Mouse (Mus musculus): ENCODE measurements around the gene Hmbs.
"Not testable (repeated sequence)": the region's sequence is repeated elsewhere in the genome, so short reads cannot be mapped to it uniquely, and the experiment has no call there.

Gene Hmbs

GRCm38 (mm10) chr9:44343290-44343689 is 738 bp downstream of the Hmbs start:
- peak; percentile 40 for DNase-seq (ENCODE audit: low spot score)

DNA sequence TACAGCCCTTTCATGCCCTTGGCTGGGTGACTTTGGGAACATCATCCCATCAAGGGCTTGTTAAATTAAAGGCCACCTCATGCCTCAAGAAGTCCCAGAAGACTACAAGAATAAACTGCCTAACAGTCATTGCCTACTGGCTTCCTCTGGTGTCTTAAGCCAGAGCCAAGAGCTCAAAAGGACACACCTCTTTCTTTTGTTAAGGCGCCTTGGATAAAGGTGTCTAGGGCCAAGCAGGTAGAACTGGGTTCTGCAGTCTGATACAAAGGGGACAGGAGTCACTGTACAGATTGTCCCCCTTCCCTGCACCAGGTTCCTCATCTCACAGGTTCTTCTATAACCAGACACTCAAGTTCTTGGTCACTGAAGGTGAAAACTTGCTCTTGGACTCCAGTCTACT is 1.4 kb downstream of the Hmbs start:
- DNase-seq (ENCODE audit: low spot score) = no peak

GRCm38 (mm10) chr9:44342173-44342572 is 1.9 kb downstream of the Hmbs start:
- DNase-seq (ENCODE audit: low spot score) = no peak

GRCm38 (mm10) chr9:44341487-44341886 is 2.5 kb downstream of the Hmbs start:
- DNase-seq (ENCODE audit: low spot score) = no peak

GRCm38 (mm10) chr9:44338574-44338973 is 5.5 kb downstream of the Hmbs start:
- no peak for DNase-seq (ENCODE audit: low spot score)

GRCm38 (mm10) chr9:44337436-44338169 is 6.4 kb downstream of the Hmbs start:
- DNase-seq (ENCODE audit: low spot score) = no peak

GRCm38 (mm10) chr9:44336964-44337363 is 7.1 kb downstream of the Hmbs start:
- DNase-seq (ENCODE audit: low spot score) = no peak

DNA sequence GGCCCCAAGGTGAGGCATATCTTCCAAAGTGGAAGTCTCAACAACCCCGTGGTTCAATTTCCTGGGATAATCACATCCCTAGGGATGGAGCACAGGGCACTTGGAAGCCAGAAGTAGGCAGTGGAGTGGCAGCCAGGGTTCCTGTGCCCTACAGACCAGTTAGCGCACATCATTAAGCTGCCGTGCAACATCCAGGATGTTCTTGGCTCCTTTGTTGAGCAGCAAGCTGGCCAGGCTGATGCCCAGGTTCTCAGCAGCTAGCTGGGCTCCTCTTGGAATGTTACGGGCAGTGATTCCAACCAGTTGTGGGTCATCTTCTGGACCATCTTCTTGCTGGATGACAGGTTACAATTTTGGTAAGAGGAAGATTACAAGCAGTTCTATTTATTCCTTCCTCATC is 7.5 kb downstream of the Hmbs start:
- DNase-seq (ENCODE audit: low spot score) = not testable (repeated sequence)

DNA sequence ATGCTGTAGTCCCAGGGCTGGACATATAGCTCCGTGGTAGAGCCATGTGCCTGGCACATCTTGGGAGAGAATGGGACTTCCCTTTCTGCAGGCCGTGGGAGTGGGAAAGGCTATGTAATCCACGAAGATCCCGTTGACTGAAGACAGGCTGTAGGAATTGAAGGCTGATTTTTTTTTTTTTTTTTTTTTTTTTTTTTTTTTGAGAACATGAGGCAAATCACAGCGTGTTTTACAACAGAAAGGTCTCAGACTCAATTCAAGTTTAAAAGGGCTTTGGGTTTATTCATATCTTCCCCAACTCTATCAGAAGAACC is 8.0 kb downstream of the Hmbs start:
- no peak for DNase-seq (ENCODE audit: low spot score)

DNA sequence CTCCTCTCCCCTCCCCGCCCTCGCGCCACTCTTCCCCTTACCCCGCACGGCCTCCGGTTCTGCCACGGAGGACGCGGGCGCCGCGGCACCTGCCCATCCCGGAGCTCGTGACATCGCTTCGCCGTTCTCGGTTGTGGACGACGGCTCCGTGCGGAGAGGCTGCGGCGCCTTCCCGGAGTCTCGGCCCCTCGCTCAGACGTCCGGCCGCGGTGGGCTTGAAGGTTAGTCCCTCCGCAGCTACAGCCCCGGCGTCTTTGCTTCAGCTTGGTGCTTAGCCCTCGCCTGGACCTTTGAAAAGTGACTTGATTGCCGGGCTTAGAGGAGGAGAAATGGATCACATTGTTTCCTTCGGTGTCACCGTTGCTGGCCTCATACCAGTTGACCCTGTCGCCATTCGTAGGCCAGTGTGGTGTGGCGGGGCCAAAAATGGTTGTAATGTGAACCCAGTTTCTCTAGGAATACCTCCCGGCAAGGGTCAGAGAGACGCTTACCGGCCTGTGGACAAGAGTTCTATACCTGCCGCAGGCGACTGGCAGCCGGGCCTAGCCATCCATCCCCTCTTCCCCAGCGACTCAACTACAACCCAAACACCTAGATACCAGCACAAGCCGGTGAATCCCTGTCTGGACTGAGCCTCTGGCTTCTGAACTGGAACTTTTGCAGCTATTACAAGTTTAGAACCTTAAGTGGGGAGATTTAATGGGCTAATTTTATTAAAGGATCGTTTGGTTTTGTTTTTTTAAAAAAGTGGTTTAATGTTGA is 8.5 kb downstream of the Hmbs start:
- peak; percentile 48 for DNase-seq (ENCODE audit: low spot score)

DNA sequence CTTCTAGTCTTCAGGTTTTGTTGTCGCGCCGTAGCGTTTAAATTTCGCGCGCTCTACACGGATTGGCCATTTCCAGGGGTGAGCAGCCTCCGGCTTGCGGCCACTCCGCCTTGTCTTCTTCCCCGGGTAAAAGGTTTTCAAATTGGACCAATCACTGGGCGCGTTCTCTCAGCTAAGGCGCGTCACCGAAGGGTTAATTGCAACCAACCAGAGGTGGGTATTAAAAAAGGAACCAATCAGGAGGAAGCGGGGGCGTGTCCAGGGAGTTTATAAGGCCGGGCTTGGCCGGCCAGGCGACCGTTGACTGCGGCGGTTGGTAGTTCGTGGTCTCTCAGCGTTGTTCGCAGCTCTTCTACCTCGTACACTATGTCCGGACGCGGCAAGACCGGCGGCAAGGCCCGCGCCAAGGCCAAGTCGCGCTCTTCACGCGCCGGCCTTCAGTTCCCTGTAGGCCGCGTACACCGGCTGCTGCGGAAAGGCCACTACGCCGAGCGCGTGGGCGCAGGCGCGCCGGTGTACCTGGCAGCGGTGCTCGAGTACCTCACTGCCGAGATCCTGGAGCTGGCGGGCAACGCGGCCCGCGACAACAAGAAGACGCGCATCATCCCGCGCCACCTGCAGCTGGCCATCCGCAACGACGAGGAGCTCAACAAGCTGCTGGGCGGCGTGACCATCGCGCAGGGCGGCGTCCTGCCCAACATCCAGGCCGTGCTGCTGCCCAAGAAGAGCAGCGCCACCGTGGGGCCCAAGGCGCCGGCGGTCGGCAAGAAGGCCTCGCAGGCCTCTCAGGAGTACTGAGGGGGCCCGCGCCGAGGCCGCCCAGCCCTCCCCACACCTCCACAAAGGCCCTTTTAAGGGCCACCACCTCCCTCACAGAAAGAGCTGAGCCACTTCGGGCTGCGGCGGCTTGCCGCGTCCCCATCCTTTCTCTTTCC is 9.4 kb downstream of the Hmbs start, which contains the start of gene H2afx:
TSS of gene H2afx (plus strand) at position 299 of the 935 bp plus-strand sequence.
- DNase-seq (ENCODE audit: low spot score) = peak; percentile 99

DNA sequence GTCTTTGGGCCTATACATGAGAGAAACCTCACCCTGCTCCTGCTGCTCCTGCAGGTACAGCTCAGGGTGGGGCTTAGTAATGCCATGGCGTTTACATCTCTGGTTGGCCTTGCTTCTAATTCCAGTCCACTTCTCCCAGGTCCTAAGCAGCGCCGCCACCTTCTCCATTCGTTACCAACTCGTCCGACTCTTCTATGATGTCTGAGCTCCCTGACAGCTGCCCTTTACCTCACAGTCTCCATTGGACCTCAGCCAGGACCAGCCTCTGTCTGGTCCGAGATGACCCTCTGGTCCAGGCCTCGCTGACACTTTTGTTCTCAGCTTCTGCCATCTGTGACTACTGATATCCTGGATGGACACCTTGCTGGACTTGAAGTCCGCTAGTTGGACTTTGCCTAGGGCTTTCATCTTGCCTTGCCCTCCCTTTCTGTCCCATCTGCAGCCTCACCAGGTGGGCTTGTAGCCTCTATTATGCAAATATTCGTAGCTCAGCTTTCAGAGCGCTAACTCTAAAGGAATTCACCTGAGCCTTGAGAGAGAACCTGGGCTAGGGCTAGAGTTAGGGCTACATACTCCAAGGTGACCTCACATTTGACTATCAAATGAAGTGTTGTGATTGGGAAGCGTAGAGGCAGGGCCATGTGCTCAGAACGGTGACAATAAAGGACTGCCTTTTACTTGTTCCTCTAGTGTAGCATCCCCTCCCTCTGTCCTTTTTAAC is 10.9 kb downstream of the Hmbs start:
- DNase-seq (ENCODE audit: low spot score) = no peak

GRCm38 (mm10) chr9:44330736-44331135 is 13.3 kb downstream of the Hmbs start:
- DNase-seq (ENCODE audit: low spot score) = no peak

DNA sequence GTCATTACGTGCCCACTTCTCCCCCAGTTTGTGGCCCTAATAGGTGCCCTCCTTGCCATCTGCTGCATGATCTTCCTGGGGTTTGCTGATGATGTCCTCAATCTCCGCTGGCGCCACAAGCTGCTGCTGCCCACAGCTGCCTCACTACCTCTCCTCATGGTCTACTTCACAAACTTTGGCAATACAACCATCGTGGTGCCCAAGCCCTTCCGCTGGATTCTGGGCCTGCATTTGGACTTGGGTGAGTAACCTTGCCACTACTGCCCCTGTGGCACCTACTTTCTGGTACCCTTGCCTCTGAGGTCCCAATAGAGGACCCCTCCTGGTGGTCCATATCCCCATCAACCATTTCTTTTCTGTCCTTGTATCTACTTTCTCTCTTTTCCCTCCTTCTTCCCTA is 16.1 kb downstream of the Hmbs start:
- DNase-seq (ENCODE audit: low spot score) = no peak

DNA sequence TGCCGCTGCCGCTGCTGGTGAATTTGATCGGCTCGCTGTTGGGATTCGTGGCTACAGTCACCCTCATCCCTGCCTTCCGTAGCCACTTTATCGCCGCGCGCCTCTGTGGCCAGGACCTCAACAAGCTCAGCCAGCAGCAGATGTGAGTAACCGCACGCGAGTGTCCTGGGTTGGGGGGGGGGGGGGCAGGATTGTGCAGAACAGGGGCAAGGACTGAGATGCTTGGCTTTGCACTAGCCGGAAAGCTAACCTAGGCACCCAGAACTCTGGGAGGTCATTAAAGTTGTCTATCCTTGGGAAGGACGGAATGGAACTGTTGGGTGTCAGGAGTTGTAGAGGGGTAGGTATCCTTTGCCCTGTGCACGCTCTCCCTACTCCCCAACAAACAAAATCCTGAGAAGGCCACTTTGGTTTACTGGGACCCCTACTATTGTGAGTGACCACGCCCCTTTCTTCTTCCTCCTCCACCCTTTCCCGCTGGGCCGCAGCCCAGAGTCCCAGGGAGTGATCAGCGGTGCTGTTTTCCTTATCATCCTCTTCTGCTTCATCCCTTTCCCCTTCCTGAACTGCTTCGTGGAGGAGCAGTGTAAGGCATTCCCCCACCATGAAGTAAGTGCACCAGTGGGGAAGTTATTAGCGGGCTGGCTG is 16.8 kb downstream of the Hmbs start:
- DNase-seq (ENCODE audit: low spot score) = no peak

DNA sequence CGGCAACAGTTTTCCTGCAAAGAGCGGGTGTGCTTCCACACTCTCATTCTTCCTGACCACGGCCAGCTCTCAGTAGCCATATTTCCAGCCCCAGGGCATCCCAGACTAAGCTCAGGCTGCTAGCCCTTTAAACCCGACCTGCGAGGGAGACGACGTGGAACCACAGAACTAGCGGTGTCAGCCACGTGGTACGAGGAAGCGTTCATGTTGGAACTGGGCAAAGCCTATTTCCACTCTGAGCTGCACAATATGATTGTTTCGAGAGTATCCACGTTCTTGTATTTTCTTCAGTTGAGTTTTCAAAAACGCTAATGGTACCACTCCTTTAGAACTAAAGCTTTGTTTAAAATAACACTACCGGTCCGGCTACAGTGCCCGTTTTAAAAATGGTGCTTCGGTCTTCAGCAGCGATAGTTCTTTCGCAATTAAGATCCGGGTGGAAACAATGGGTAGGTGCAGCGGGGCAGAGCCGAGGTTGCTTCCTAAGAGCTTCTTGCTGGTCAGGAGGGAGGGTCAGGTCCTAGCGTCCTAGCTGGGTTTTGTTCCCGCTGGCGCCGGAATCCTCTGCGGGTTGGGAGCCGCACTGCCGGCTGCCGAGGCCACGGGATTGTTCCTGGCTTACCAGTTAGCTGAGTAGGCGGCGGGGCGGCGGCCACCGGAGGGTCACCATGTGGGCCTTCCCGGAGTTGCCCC is 17.5 kb downstream of the Hmbs start:
- peak; percentile 89 for DNase-seq (ENCODE audit: low spot score)

DNA sequence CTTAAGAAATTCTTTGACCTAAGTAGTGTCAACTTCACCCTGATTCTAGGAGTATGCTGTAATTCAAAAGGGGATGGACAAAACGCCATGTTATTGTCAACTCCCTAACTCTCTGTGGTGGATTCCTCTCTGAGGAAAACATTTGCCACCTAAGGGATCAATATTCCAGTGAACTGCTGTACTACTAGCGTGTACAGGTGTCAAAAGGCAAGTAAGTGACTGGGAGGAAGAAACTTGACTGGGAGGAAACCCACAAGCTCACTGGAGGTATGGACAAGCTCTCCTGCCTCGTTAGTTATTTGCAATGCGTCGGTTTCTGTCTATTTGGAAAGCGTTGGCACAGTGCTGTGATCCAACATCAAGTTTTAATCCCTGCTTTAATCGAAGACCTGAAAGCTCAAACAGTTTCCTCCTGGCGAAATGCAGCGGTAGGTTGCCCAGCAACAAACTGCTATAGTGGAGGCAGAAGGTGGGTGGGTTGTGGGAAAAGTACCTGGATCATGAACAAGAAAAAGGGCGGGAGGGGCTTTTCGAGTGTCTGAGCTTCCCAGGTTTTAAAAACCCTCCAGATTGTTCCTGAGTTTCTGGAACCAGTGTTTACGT is 18.2 kb downstream of the Hmbs start, which contains the start of gene Dpagt1:
TSS of gene Dpagt1 (plus strand) at position 252 of the 603 bp plus-strand sequence.
- no peak for DNase-seq (ENCODE audit: low spot score)

- not testable (repeated sequence) for DNase-seq (ENCODE audit: low spot score)
These were observed 18.8 kb downstream of the Hmbs start for GRCm38 (mm10) chr9:44325032-44325767.

DNA sequence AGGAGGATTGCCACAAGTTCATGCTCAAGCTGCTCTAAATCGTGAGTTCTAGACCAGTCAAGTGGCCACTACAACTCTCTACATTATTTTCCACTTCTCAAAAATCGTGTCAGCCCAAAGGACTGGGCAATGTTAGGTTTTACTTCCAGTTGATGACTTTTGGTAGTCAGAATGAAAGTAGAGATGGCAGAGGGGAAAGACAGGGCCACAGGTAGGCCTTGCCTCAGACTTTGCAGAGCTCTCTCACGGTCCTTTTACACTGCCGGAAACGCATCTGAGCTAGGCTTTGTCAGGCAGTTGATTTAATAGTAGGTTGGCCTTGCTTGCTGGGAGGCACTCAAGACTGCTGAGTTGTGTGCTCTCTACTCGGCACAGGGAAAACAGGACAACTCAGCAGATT is 19.9 kb downstream of the Hmbs start:
- no peak for DNase-seq (ENCODE audit: low spot score)
